Mouse (Mus musculus) gastrocnemius, adult 18-20 months (tissue): ENCODE data around the gene Ak2. TPM values are rescaled to one million over a fixed set of nuclear protein-coding genes. Genes with fewer than 3 reads are reported as not detected.

ENCODE experiments used
- DNase-seq: peaks from one replicate; pipeline ENCODE4 v3.0.0; 2021; ENCODE audit warnings: low spot score
- total RNA-seq, 2 experiments: library from RNA; stranded (reverse); gene quantifications; 2 replicates each; pipeline ENCODE4 v1.2.3; 2021

Ak2 gene
- total RNA-seq, 2 experiments from 2014 or later, result 24.1 to 24.3 TPM

- DNase-seq, result peak; percentile 74
Measured at GRCm38 (mm10) chr4:128971065-128971694, 20.6 kb upstream of the Ak2 start.

- DNase-seq, result no peak
Measured at GRCm38 (mm10) chr4:128974677-128975076, 17.1 kb upstream of the Ak2 start.

GRCm38 (mm10) chr4:128976577-128976976 lies 15.2 kb upstream of the Ak2 start:
- no peak for DNase-seq

GRCm38 (mm10) chr4:128977217-128977616 lies 14.5 kb upstream of the Ak2 start:
- no peak for DNase-seq

- DNase-seq, result no peak
Measured at GRCm38 (mm10) chr4:128978634-128979033, 13.1 kb upstream of the Ak2 start.

GRCm38 (mm10) chr4:128980890-128981832 lies 10.6 kb upstream of the Ak2 start:
- DNase-seq, result no peak

- DNase-seq, result no peak
Measured at GRCm38 (mm10) chr4:128981833-128982180, 10.0 kb upstream of the Ak2 start.

- no peak for DNase-seq
Measured at GRCm38 (mm10) chr4:128983151-128983550, 8.6 kb upstream of the Ak2 start.

GRCm38 (mm10) chr4:128983656-128984055 lies 8.1 kb upstream of the Ak2 start:
- peak; percentile 31 for DNase-seq

GRCm38 (mm10) chr4:128984600-128984999 lies 7.2 kb upstream of the Ak2 start:
- DNase-seq, result no peak

- DNase-seq, result no peak
Measured at GRCm38 (mm10) chr4:128988911-128989310, 2.8 kb upstream of the Ak2 start.

GRCm38 (mm10) chr4:128989678-128990077 lies 2.1 kb upstream of the Ak2 start:
- no peak for DNase-seq

GRCm38 (mm10) chr4:128992176-128992575 lies 418 bp downstream of the Ak2 start:
- DNase-seq, result no peak

- peak; percentile 97 for DNase-seq
Measured at GRCm38 (mm10) chr4:128993025-128993662, 1.4 kb downstream of the Ak2 start.

- DNase-seq, result no peak
Measured at GRCm38 (mm10) chr4:128993675-128994074, 1.9 kb downstream of the Ak2 start.

GRCm38 (mm10) chr4:128995238-128995637 lies 3.5 kb downstream of the Ak2 start:
- DNase-seq, result no peak

- DNase-seq, result no peak
Measured at GRCm38 (mm10) chr4:128997258-128997657, 5.5 kb downstream of the Ak2 start.

GRCm38 (mm10) chr4:128998401-128998800 lies 6.6 kb downstream of the Ak2 start:
- no peak for DNase-seq

GRCm38 (mm10) chr4:129000786-129001185 lies 9.0 kb downstream of the Ak2 start:
- DNase-seq, result no peak

- DNase-seq, result no peak
Measured at GRCm38 (mm10) chr4:129003720-129004119, 12.0 kb downstream of the Ak2 start.

GRCm38 (mm10) chr4:129008006-129008519 lies 16.3 kb downstream of the Ak2 start:
- no peak for DNase-seq

- no peak for DNase-seq
Measured at GRCm38 (mm10) chr4:129008672-129009071, 16.9 kb downstream of the Ak2 start.
